Mouse (Mus musculus): Measurements from ENCODE around the gene Ifnlr1. TPM values are rescaled to one million over a fixed set of nuclear protein-coding genes. Genes with fewer than 3 reads are reported as not detected.

Gene Ifnlr1
- total RNA-seq, 2 experiments from 2014 or later: not detected

GRCm38 (mm10) chr4:135681789-135682188 is 4.3 kb upstream of the Ifnlr1 start:
- ATAC-seq (replicated peaks; ENCODE audit: low FRiP score, poor library complexity, severe bottlenecking): no peak

DNA sequence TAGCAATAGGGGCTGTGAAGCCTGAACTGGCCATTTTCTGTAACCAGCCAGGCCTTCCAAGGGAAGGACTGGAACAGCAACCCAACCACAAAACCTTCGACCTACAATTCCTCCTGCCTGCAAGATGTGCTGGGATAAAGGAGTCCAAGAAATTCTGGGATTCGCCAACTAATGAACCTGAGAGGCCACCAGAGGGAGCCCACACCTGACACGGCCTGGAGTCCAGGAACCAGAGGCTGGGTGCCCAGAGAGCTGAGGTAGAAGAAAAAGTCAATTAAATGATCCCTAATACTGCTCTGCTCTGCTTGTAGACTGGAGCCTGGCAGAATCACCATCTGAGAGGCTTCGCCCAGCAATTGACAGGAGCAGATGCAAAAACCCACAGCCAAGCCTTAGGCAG is 2.5 kb upstream of the Ifnlr1 start:
- ATAC-seq (replicated peaks; ENCODE audit: low FRiP score, poor library complexity, severe bottlenecking): no peak

GRCm38 (mm10) chr4:135684731-135685130 is 1.4 kb upstream of the Ifnlr1 start:
- no peak for ATAC-seq (replicated peaks; ENCODE audit: low FRiP score, poor library complexity, severe bottlenecking)

GRCm38 (mm10) chr4:135686568-135686953 is 474 bp downstream of the Ifnlr1 start:
- no peak for ATAC-seq (replicated peaks; ENCODE audit: low FRiP score, poor library complexity, severe bottlenecking)

GRCm38 (mm10) chr4:135689797-135690196 is 3.7 kb downstream of the Ifnlr1 start:
- ATAC-seq (replicated peaks; ENCODE audit: low FRiP score, poor library complexity, severe bottlenecking): no peak

DNA sequence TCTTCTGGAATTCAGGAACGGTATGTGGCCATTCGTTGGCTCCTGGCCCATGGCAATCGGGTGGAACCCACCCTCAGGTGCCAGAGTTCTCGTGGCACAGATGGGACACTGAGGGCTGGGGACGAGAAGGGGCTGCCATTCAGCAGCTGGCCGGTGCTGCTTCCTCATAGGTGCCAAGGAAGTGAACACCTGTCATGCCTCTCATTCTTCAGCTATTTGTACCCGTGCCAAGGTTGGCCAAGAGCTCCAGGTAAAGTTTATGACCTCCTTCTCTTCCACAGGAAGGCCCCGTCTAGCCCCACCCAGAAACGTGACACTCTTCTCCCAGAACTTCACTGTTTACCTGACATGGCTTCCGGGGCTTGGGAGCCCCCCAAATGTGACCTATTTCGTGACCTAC is 4.2 kb downstream of the Ifnlr1 start:
- ATAC-seq (replicated peaks; ENCODE audit: low FRiP score, poor library complexity, severe bottlenecking): no peak

DNA sequence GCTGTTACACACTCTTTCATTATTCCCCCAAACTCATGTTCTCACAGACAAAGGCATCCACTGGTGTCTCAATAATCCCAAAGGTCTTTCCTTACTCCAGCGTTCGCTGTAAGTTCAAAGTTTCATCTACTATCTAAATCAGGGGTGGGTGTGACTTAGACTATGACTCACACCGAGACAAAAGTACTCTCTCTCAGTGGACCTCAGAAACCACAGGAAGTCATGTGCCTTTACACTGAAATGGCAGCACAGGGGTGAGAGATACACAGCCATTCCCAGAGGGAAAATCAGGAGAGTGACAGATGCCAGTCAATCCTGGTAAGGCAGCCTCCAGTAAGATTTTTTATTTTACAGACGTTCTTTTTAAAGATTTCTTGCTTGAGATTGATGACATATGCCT is 6.8 kb downstream of the Ifnlr1 start:
- no peak for ATAC-seq (replicated peaks; ENCODE audit: low FRiP score, poor library complexity, severe bottlenecking)

GRCm38 (mm10) chr4:135698498-135698897 is 12.4 kb downstream of the Ifnlr1 start:
- ATAC-seq (replicated peaks; ENCODE audit: low FRiP score, poor library complexity, severe bottlenecking): 0 out of 2 replicates have a peak, but pooled peaks have one; percentile 35

GRCm38 (mm10) chr4:135703497-135703896 is 17.4 kb downstream of the Ifnlr1 start:
- ATAC-seq (replicated peaks; ENCODE audit: low FRiP score, poor library complexity, severe bottlenecking): no peak

GRCm38 (mm10) chr4:135704016-135704415 is 17.9 kb downstream of the Ifnlr1 start:
- ATAC-seq (replicated peaks; ENCODE audit: low FRiP score, poor library complexity, severe bottlenecking): no peak

- ATAC-seq (replicated peaks; ENCODE audit: low FRiP score, poor library complexity, severe bottlenecking): no peak
These were observed 20.0 kb downstream of the Ifnlr1 start for GRCm38 (mm10) chr4:135706045-135706444.

DNA sequence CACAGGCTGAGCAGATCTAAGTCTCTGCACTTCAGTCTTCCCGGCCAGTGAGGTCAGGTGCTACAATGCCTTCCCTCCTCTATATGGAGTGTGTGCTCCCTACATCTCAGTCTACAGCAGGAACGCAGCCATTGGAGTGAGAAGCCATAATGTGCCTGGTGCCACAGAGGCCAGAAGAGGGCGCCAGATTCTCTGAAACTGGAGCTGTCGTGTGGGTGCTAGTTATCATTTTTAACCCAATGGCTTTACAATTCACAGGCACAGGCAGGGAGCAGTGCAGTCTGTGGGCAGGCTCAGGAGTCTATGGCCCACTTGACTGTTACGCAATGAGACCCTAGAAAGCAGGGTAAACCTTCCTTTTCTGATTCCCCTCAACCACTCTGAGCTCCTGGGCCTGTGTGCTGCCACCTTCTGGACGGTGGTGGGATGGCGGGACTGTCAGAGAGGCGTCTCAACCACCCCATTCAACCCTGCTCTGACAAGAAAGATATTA is 23.0 kb downstream of the Ifnlr1 start:
- ATAC-seq (replicated peaks; ENCODE audit: low FRiP score, poor library complexity, severe bottlenecking): peak; percentile 89

DNA sequence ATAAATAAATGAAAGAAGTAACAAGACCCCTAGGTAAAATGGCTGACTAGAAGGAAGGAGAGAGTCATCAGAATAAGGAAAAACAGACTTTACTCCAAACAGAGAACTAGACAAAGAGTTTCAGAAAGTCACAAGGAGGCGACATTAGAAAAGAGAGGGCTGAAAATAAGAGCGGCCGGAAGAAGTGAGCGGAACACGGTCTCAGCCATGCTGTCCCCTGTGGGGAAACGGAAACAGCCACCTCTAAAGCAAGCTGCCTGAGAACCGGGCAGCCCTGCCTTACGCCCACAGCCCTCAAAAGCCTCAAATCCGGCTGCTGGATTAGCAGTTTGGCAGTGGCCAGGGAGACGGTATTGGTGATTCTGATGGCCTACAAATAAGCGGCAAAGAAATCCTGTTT is 23.5 kb downstream of the Ifnlr1 start:
- no peak for ATAC-seq (replicated peaks; ENCODE audit: low FRiP score, poor library complexity, severe bottlenecking)

GRCm38 (mm10) chr4:135710392-135710791 is 24.3 kb downstream of the Ifnlr1 start:
- no peak for ATAC-seq (replicated peaks; ENCODE audit: low FRiP score, poor library complexity, severe bottlenecking)

DNA sequence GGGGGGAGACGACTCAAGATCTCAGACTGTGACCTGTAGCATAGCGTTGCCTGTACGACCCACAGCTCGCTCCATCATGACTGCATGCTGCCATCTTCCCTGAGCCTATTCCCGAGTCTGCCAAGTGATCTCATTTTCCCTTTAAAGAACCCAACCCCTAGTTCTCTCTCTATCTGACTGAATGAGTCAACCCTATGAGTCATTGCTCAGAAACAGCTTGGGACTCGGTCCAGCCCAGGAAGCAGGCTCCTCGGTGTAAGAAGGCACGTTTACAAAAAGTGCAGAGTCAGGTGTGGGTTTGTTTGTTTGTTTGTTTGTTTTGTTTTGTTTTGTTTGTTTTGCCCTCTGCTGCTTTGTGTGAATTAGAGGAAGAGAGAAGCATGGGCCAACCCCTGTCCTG is 28.7 kb downstream of the Ifnlr1 start:
- no peak for ATAC-seq (replicated peaks; ENCODE audit: low FRiP score, poor library complexity, severe bottlenecking)

GRCm38 (mm10) chr4:135716438-135716837 is 30.4 kb downstream of the Ifnlr1 start:
- ATAC-seq (replicated peaks; ENCODE audit: low FRiP score, poor library complexity, severe bottlenecking): peak; percentile 79

GRCm38 (mm10) chr4:135722540-135723290 is 36.6 kb downstream of the Ifnlr1 start:
- ATAC-seq (replicated peaks; ENCODE audit: low FRiP score, poor library complexity, severe bottlenecking): no peak

GRCm38 (mm10) chr4:135726416-135726815 is 40.3 kb downstream of the Ifnlr1 start:
- no peak for ATAC-seq (replicated peaks; ENCODE audit: low FRiP score, poor library complexity, severe bottlenecking)

GRCm38 (mm10) chr4:135727817-135728216 is 41.7 kb downstream of the Ifnlr1 start, which contains the start of gene Il22ra1:
Gene Il22ra1 (plus strand): TSS chr4:135728172.
- ATAC-seq (replicated peaks; ENCODE audit: low FRiP score, poor library complexity, severe bottlenecking): peak; percentile 82

- no peak for ATAC-seq (replicated peaks; ENCODE audit: low FRiP score, poor library complexity, severe bottlenecking)
These were observed 44.1 kb downstream of the Ifnlr1 start for GRCm38 (mm10) chr4:135730204-135730603.

GRCm38 (mm10) chr4:135730951-135731350 is 44.9 kb downstream of the Ifnlr1 start:
- ATAC-seq (replicated peaks; ENCODE audit: low FRiP score, poor library complexity, severe bottlenecking): no peak

- ATAC-seq (replicated peaks; ENCODE audit: low FRiP score, poor library complexity, severe bottlenecking): no peak
These were observed 47.8 kb downstream of the Ifnlr1 start for GRCm38 (mm10) chr4:135733901-135734300.
